Mouse (Mus musculus) kidney, postnatal 25 days (tissue): ENCODE data around the gene Zfp932.
"Not testable (repeated sequence)": the region's sequence is repeated elsewhere in the genome, so short reads cannot be mapped to it uniquely, and the experiment has no call there.

Experiments
- DNase-seq, 2 experiments: peaks; one replicate each; pipeline ENCODE4 v3.0.0; 2021; ENCODE audit warnings: mixed read lengths in 2 of 2

Zfp932 gene

DNA sequence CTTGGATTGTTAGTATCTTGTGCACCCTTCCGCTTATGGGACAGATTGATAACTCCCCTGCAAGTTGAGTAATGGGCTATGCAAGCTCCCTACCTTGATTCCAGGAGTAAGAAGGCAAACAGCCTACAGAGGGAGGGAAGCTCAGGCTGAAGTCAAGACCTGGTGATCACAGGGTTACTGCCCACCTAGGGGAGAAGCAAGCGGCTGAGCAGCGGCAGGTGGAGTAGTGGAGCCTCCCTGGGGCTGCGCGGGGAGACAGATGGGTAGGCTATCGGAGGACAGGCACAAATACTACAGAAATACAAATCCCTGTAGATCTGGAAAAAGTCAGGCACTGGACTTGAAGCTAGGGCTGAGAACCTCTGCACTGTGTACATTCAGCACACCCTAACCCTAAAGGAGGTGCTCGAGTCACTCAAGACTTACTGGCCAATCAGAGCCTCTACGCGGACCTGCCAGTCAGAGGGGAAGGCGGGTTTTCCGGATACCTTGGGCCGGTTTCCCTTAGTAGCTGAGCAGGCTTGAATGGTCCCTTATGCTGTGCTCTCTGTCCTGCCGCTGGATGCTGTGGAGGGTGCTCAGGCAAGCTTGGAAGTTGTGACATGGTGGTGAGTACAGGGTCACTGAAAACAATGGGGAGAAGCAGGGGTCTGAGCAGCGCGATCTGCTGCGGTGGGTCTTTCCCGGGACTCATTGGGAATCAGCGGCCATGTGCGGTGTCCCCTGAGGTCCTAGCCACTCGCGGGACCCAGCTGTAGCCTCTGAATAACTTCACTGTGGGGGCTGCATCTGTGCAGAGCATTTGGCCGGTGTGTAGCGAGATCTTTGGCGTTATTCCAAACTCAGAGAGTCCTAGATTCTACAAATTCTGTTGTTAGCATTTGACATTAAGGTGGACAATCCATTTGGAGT is at the start of gene Zfp932:
Gene Zfp932 (plus strand): TSS at position 496 of the 912 bp plus-strand sequence.
- peak; percentile 89 to 93 for DNase-seq

DNA sequence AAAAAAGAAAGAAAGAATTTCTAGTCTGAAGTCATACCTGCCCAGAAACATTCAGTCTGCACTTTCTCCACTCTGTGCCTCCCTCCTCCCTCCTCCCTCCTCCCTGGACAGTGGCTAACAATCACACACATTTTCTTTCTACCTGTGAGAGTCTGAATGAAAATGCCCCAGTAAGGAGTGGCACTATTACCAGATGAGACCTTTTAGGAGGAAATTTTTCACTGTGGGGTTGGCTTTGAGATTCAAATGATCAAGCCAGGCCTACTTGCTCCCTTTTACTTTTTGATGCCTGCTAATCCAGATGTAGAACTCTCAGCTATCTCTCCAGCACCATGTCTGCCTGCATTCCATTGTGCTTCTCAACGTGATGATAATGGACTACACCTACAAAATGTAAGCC is 46.0 kb upstream of the Zfp932 start:
- DNase-seq, result no peak

DNA sequence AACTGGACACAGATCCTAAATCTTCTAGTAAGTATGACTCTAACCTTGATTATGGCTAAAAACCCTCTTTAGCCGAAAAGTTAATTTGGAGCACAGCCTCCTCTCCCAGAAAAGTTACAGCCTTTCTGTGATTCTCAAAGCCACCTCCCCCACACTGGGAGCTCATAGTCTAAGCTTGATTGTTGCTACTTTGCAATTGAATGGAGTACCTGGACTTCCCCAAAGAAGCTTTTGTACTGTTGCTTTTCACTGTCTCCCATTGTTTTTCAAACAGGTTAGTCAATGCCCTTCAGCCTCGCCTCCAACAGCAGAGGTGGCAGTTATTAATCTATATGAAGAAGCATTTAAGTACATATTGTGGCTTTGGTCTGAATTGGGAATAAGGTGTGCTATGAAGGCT is 15.6 kb upstream of the Zfp932 start:
- not testable (repeated sequence) for DNase-seq

DNA sequence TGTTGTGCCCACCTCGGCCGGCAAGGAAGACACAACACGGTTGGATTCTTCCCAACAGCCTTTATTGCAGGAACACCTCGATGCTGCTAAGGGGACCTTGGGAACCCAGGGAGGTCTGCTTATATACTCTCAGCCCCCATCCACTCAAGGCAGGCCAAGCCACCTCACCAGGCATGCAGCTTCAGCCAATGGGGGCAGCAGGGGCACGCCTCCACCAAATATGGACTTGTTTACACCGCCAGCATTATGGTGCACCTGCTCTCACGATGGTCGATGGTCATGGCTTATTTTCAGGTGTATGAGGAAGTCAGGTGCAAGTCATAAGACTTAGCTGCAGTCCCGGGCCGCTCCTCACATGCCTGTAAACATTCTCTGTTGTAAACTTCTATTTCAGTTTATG is 860 bp upstream of the Zfp932 start:
- not testable (repeated sequence) for DNase-seq

DNA sequence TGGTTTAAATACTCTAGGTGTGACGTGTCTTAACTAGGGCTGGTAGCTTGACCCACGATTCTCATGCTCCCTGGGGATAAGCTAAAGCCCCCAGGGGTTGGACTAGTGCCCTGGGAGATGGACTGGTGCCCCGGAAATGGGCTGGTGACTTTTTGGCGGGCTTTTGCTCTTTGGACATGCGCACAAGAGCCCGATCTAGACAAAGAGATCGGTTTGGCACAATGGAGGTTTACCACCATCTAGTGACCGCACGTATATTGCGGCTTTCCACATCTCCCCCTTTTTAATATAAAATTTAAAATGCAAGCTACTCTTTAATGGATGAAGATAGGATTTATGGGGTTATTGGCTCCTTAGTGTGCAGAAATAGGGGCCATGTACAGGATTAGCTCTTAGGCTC is 19.5 kb downstream of the Zfp932 start:
- DNase-seq, result not testable (repeated sequence)

DNA sequence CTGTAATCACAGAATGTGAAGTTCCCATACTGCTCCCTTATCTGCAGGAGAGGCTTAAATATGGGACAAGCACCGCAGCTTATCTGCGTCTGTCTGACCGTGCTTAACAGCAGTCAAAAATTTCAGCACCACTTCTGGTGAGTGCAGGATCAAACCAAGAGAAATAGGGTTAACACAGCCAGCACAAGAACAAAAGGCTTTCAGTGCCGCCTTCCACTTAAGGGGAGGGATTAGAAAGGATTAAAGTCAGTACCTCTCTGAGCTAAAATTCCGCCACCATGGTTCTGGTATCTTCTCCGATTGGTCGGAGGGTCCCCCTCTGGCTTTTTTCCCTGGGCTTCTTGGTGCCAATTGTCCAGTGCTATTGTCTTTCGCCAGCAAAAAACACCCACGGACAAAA is 27.0 kb downstream of the Zfp932 start:
- no peak for DNase-seq

DNA sequence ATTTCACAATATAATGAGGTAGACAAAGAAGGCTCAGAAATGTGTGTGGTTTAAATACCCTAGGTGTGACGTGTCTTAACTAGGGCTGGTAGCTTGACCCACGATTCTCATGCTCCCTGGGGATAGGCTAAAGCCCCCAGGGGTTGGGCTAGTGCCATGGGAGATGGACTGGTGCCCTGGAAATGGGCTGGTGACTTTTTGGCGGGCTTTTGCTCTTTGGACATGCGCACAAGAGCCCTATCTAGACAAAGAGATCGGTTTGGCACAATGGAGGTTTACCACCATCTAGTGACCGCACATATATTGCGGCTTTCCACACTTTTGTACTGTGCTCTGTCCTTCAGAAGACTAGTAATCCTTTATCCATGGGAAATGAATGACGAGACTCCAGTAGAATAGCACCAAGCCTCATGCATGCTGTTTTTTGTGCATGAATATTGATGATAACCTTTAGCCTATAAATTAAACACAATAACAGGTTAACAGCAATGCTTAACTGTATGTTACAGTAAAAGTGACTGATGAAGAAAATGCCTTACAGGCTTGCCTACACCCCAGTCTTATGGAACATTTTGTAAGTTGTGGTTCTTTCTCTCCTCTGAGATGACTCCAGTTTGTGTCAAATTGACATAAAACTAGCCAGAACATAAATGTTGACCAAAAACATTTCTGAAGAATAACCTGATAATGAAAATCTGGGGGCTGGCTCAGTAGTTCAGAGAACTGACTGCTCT is 27.5 kb downstream of the Zfp932 start:
- DNase-seq, result peak; percentile 35 to 40

DNA sequence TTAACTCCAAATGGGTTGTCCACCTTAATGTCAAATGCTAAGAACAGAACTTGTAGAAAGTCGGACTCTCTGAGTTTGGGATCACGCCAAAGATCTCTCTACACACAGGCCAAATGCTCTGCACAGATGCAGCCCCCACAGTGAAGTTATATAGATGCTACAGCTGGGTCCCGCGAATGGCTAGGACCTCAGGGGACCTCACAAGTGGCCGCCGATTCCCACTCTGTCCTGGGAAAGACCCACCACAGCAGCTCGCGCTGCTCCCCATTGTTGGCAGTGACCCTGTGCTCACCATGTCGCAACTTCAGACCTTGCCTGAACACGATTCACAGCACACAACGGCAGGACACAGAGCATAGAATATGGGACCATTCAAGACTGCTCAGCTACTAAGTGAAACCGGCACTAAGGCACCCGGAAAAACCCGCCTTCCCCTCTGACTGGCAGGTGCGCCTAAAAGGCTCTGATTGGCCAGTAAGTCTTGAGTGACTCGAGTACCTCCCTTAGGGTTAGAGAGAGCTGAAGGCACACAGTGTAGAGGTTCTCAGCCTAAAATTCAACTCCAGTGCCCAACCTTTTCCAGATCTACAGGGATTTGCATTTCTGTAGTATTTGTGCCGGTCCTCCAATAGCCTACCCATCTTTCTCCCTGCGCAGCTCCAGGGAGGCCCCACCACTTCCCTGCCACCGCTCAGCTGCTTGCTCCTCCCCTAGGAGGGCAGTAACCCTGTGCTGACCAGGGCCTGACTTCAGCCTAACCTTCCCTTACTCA is 61.5 kb downstream of the Zfp932 start:
- peak; percentile 90 to 93 for DNase-seq
